Mouse (Mus musculus) heart, adult 18-20 months (tissue): ENCODE results near the gene Foxi2. TPM values are rescaled to one million over a fixed set of nuclear protein-coding genes. Genes with fewer than 3 reads are reported as not detected.

ENCODE experiments used
- DNase-seq, 2 experiments: peaks; one replicate each; pipeline ENCODE4 v3.0.0; 2021 to 2022; ENCODE audit warnings: mixed read lengths in 1 of 2
- long read RNA-seq, 2 experiments: library from polyadenylated mRNA; stranded (forward); transcript quantifications; one replicate each; pipeline ENCODE4 v2.0.0; 2021
- total RNA-seq, 2 experiments: library from RNA; stranded (reverse); gene quantifications; 2 replicates each; pipeline ENCODE4 v1.2.3; 2021

Foxi2 gene
- not detected for total RNA-seq
- long read RNA-seq, experiment 1: 0 reads
- long read RNA-seq, experiment 2: 0 reads

DNA sequence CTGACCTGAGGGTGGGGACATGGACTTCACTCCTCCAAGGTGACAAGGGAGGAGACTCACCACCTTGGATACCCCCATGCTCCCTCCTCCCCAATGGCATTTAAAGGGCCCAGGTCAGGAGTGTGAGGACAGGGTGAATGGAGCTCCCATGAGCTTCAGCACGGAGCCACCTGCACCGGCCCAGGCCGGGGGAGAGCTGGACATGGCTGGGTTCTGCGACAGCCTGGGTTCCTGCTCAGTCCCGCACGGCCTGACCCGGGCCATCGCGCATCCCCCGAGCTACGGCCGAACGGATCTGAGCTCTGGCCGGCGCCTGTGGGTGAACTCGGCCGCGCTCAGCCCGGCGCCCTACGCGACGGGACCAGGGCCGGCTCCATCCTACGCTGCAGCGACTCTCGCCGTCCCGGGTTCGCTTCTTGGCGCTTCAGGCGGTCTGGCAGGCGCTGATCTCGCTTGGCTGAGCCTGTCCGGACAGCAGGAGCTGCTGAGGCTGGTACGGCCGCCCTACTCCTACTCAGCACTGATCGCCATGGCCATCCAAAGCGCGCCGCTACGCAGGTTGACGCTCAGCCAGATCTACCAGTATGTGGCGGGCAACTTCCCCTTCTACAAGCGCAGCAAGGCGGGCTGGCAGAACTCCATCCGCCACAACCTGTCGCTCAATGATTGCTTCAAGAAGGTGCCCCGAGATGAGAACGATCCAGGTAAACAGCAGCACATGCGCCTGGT, at the start of gene Foxi2:
TSS of gene Foxi2 (plus strand) at position 72 of the 729 bp plus-strand sequence.
- no peak for DNase-seq

DNA sequence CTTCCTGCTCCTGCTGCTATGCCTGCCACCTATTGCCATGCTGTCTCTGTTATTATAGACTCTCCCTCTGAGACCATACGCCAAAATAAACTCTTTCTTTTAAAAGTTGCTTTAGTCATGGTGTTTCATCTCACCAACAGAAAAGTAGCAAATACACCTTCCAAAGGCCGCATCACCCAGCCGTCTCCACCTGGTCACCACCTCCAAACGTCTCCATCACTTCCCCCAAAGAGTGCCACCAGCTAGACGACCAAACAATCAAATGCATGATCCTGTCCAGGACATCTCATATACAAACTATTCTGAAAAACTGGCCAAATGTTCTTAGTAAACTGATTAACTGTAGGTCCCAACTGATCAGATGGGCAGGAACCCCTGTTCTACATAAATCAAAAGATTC, 45.5 kb upstream of the Foxi2 start:
- DNase-seq: no peak

- DNase-seq: no peak
These were observed 34.1 kb upstream of the Foxi2 start for GRCm38 (mm10) chr7:135376048-135376447.

DNA sequence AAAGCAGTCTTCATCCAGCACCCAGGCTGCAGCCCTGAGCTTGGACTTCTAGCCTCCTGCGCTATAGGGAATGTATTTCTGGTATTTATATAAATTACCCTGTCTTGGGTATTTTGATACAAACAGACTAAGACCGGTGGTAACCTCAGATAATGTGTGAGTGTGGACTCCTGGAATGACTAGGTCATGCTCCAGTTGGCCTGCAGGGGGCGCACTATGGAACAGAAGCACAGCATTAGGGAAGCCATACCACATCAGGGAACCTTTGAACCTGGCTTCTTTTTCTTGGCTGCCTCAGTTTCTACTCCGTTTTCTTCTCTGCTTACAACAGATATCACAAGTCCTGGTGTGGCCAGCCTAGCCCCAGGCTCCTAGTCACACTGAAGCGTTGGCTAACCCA, 33.2 kb upstream of the Foxi2 start:
- peak in 1 of 2 experiments; percentile 7 for DNase-seq

DNA sequence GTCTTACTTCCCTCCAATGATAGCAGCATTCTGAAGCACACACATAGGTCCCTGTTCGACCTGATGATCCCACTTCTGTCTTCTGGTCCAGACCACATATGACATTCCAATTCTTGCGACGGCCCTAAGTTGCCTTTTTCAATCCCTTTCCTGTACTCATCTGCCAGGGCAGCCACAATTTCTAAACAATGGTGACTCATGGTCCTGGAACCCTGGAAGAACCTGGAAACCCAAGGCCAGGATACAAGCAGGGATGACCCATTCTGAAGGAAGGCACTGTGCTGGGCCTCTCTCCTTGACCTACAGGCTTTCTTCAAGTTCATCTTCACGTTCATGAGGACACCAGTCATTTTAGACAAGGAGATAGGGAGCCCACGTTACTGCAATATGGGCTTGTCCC, 31.8 kb upstream of the Foxi2 start:
- DNase-seq: no peak

DNA sequence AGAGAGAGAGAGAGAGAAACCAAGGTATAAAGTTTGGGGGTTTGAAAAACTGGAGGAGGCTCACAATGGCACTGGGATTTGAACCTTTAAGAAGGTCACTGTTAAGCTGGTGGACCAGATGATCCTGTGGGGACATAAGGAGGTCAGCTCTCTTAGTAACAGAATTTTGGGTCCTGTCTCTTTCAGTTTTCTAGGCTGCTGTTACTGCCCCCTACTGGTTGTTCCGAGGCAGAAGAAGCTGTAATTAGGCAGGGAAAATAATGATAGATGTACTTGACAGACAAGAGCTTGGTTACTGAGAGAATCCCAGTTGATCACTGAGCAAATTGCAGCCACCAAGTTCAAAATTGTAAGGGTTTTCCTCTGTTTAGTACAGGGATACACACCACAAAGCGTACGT, 21.1 kb upstream of the Foxi2 start:
- DNase-seq: peak in 1 of 2 experiments; percentile 31

- no peak for DNase-seq
These were observed 17.1 kb upstream of the Foxi2 start for GRCm38 (mm10) chr7:135392949-135393542.

- DNase-seq: no peak
These were observed 15.7 kb upstream of the Foxi2 start for GRCm38 (mm10) chr7:135394436-135394835.

GRCm38 (mm10) chr7:135395242-135395641, 14.9 kb upstream of the Foxi2 start:
- no peak for DNase-seq

GRCm38 (mm10) chr7:135397096-135397495, 13.0 kb upstream of the Foxi2 start:
- DNase-seq: no peak

DNA sequence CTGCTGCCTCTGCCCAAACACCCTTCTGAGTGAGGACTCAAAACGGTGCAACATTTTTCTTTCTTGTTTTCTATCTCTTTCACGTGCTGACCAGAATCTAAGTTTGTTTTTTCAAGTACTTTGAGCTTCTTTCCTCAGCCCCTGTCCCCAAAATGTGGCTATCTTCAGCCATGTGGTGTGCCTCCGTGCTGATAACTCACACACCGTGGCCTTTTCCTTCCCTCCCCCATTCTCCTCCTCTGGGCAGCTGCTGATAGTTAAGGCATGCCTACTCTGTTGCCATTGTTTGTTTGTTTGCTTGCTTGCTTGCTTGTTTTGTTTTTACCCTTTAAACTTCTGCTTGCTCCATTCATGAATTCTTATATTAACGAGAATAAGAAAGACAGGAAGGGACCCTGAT, 12.2 kb upstream of the Foxi2 start:
- no peak for DNase-seq

GRCm38 (mm10) chr7:135403416-135403815, 6.7 kb upstream of the Foxi2 start:
- DNase-seq: peak; percentile 49 to 81

DNA sequence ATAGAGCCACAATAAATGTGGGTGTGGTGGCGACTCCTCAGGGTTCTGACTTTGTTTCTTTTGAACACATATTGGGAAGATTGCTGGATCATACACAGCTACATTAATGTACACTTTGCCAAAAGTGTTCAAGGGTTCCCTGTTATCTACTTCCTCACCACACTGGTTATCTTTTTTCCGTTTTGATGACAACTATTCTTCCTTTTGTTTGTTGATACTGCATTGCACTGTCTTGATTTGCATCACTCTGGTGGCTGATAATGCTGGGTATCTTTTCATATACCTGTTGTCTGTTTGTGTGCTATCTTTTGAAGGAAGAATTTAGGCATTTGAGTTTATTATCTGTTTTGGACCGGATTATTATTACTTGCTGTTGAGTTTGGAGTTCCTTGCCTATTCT, 3.3 kb upstream of the Foxi2 start:
- DNase-seq: no peak

GRCm38 (mm10) chr7:135408501-135408900, 1.6 kb upstream of the Foxi2 start:
- DNase-seq: no peak

GRCm38 (mm10) chr7:135412357-135412756, 2.2 kb downstream of the Foxi2 start:
- no peak for DNase-seq

GRCm38 (mm10) chr7:135428840-135429239, 18.7 kb downstream of the Foxi2 start:
- no peak for DNase-seq

DNA sequence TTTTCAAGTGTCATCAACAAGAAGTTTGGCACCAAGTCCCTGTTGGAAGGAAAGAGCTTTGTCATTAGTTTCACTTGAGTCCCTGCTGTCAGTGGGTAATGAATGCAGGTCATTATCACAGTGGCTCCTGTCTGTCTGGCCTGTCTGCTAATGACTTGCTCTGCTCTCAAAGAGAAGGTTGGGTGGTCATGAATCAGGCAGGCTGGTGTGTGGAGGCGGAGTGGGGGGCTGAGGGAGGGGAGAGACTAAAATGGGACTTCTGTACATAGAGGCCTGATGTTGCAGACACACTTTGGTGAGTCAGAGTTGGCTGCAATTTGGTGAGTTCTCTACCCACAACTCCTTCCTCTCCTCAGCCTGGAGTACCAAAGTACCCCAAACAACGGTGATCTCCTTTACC, 20.8 kb downstream of the Foxi2 start:
- DNase-seq: no peak

GRCm38 (mm10) chr7:135443903-135444302, 33.8 kb downstream of the Foxi2 start:
- no peak for DNase-seq

GRCm38 (mm10) chr7:135451340-135451739, 41.2 kb downstream of the Foxi2 start:
- DNase-seq: no peak

- no peak for DNase-seq
These were observed 42.3 kb downstream of the Foxi2 start for GRCm38 (mm10) chr7:135452366-135452765.

- no peak for DNase-seq
These were observed 43.6 kb downstream of the Foxi2 start for GRCm38 (mm10) chr7:135453690-135454089.
